Mouse (Mus musculus): Measurements from ENCODE around the gene Tmem202.

The Tmem202 gene

DNA sequence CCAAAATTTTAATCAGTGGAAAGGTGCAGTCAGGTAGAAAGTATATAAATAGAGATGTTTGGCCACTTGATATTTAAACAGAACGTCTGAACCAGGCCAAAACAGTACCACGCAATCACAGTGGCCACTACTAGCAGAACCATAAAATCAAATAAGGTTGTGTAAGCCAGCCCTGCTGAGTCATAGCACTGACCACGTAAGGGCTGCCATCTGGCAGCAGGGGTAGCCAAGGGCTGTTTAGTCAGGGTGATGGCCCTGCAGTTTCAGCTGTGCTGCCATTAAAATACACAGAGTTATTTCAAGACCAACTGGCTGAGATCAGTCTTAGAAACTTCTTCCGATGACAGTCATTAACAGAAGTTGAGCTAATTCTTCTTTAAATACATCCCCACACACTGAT is 5.8 kb downstream of the Tmem202 start:
- no peak for DNase-seq (ENCODE audit: low spot score in 2 of 2)

DNA sequence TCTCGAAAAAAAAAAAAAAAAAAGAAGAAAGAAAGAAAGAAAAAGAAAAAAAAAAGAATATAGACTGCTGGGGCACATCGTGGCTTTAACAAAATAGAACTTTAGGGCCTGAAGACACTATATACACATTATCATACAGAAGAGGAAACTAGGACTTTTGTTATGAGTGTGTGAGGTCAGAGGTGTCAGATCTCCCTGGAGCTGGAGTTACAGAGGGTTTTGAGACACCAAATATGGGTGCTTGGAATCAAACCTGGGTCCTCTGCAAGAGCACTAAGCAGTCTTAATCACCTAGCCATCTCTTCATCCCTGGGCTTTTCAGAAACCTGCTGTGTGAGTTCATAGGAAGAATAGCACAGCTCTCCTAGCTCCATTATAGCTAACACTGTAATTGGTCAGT is 6.2 kb downstream of the Tmem202 start:
- no peak for DNase-seq (ENCODE audit: low spot score in 2 of 2)

DNA sequence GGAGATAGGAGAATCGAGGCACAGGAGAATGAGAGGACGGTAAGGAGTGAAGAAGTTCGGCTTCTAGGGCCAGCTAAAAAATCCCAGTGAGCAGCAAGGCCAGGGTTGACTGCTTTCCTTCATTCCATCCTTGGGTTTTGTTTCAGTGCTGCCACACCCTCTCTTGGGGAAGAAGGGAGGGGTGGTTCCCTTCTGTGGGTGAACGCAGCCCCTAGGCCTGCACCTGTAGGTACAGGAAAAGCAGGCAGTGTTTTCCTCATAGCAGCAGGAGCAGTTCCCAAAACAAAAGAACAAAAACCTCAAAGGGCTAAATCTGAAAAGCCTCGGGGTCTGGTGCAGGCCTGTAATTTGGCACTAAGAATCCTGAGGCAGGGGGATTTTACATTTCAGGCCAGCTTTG is 8.0 kb downstream of the Tmem202 start:
- no peak for DNase-seq (ENCODE audit: low spot score in 2 of 2)

DNA sequence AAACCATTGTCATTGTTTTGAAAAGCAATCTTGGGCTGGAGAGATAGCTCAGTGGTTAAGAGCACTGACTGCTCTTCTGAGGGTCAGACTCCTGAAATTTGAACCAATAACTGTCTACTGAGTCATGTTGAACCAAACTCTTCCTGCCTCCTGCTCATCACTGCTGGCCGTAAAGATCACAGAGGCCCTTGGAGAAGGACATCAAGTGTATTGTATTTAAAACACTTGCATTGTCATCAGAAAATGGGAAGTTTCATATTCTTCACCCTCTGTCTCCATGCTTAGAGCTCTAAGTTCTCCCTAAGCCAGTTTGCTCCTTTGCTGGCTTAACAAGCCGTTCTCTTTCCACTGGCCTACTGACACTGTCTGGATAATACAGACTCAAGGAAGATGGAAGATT is 11.4 kb downstream of the Tmem202 start:
- no peak for DNase-seq (ENCODE audit: low spot score in 2 of 2)

DNA sequence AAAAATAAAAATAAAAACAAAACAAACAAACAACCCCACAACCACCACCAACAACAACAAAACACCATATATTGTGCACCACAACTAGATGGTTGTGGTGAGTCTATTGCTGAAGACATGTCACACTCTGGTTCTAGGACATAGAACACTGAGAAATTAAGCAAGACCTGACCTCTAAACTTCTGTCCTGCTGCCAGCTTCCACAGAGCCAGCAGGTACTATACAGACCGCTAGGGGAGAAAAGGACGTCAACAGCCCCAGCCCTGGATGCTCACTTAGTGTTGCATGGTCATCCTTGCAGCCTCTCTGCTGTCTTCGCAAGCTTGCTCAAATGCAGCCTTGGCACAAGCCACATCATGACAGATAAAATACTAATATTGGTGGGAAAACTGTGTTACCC is 12.1 kb downstream of the Tmem202 start:
- DNase-seq (ENCODE audit: low spot score in 2 of 2), result no peak

DNA sequence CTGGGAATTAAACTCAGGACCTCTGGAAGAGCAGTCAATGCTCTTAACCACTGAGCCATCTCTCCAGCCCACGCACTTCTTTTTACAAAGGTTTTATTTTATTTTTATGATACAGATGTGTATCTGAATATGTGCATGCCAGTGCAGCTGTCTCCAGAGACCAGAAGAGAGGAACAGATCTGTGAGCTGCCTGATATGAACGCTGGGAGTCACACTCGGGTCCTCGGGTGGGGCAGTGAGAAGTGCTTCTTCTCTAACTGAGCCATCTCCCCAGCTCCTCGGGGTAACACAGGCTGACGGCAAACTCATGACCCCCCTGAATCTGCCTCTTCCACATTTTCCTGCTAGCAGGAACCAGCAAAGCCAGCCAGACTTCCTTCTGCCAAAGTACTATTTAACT is 12.9 kb downstream of the Tmem202 start:
- no peak for DNase-seq (ENCODE audit: low spot score in 2 of 2)

DNA sequence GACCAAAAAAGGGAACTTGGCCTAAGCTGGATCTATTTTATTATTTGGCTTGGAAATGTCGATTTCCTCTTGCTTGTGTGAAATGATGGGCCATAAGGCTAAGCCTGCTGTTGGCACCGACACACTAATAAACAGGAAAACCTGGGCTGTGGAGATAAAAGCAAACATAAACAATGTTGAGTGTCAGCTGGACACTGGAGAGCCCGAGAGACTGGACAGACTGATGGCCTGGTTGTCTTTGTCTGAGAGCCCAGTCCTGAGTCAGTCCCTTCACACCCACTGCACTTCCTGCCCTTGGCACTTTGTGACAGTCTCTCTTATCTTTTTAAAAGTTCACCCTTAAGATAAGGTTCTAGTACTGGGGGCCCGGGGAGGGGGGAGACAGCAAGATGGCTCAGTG is 16.7 kb downstream of the Tmem202 start:
- no peak for DNase-seq (ENCODE audit: low spot score in 2 of 2)

DNA sequence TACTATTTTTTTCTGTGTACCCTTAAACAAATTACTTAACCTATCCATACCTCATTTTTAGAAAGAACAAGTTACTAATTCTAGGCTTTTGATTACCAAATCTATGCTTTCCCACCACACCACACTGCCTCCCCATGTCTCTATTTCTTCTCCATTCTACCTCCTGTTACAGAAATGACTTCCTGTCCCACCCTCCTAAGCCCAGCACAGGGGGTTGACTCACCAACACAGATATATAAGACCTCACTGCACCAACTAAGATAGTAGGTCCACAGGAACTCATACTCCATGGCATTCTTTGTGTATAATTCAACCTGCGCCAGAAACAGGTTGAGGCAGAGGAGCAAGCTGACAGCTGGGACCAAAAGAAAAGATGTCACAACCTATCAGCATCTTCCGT is 20.3 kb downstream of the Tmem202 start:
- no peak for DNase-seq (ENCODE audit: low spot score in 2 of 2)

DNA sequence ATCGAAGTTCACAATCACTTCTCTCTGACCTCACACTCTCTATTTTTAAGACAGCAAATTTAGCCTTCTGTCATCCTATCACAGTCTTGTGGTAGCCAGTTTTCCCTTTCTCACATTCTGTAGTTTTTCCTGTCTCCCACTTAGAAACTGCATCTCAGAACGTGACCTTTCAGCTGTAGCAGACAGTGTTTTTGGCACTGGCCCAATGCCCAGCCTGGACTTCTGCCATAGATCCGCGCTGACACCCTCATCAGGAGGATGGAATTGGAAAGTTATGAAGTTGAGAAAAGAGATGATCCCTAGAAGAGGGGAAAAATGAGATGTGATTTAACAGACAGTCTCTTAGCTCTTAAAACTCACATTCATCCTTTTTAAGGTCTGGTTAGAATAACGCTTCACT is 20.7 kb downstream of the Tmem202 start:
- DNase-seq (ENCODE audit: low spot score in 2 of 2), result no peak

DNA sequence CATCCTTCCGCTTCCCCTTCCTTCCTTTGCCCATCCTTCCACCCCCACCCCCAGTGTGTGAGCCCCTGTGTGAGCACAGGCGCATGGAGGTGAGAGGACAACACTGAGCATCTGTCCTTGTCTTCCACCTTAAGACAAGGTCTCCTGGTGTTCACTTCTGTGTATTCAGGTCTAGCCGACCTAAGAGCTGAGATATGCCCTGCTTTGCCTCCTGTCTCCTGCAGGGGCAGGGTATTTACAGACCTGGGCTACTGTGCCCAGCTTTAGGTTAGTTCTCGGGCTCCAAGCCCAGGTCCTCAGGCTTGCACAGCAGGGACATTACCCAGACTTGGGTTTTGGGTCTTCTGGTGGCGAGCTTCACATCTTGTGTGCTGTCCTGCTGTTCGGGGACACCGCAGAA is 22.5 kb downstream of the Tmem202 start:
- DNase-seq (ENCODE audit: low spot score in 2 of 2), result no peak

DNA sequence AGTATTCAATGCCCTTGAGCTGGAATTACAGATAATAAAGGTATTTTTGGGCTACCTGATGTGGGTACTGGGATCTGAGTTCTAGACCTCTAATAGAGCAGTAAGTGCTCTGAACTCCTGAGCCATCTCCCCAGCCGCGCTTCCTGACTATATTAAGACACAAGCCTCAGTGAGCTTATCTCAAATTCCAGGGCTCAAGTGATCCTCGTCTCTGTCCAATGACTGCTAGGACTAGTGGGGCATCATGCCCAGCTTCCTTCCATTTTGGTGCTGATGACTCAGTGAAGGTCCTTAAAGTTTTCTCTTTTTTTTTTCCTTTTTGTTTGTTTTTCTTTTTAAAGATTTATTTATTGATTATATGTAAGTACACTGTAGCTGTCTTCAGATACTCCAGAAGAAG is 24.6 kb downstream of the Tmem202 start:
- no peak for DNase-seq (ENCODE audit: low spot score in 2 of 2)

DNA sequence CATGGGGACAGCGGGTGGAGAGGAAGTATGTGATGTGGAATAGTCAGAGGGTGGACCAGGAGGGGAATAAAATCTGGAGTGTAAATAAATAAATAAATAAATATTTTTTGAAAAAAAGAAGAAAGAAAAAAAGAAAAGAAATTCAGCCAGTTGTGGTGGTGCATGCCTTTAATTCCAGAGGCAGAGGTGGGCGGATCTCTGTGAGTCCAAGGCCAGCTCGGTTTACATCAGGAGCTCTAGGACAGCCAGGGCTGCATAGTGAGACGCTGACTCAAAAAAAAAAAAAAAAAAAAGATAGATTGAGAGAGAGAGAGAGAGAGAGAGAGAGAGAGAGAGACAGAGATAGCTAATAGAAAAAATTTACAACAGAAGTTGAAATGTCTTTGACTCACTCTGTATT is 27.3 kb downstream of the Tmem202 start:
- no peak for DNase-seq (ENCODE audit: low spot score in 2 of 2)

DNA sequence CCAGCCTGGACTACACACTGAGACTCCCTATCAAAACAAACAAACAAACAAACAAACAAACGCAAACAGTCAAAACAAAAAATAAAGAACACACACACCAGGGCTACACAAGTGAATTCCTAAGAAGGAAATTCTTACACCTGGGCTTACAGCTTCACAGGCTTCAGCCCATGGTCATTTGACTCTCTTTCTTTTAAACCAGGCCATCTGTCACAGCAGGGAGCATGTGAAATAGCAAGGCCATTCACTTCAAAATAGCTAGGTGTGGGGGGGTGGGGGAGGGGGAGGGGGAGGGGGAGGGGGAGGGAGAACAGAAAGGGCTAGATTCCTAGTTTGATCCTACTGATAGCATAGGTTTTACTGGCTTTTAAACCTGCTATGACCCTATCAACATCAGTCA is 31.5 kb downstream of the Tmem202 start:
- DNase-seq (ENCODE audit: low spot score in 2 of 2), result no peak

DNA sequence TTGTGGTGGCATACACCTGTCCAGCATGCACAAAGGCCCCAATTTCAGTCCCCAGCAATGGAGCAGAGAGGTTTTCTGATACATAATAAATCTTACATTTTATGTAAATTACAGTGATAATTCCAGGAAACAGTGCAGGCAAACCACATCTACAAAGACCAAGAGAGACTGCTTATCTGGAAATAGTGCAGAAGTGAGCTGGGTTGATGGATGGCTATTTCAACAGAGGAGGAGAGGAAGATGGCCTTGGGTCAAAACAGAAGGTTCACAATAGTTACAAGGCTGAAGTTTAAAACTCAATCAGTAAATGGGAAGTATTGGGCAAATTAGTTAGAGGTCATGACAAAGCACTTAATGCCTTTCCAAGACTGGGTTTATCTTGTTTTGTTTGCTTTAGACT is 52.3 kb downstream of the Tmem202 start:
- DNase-seq (ENCODE audit: low spot score in 2 of 2), result no peak

DNA sequence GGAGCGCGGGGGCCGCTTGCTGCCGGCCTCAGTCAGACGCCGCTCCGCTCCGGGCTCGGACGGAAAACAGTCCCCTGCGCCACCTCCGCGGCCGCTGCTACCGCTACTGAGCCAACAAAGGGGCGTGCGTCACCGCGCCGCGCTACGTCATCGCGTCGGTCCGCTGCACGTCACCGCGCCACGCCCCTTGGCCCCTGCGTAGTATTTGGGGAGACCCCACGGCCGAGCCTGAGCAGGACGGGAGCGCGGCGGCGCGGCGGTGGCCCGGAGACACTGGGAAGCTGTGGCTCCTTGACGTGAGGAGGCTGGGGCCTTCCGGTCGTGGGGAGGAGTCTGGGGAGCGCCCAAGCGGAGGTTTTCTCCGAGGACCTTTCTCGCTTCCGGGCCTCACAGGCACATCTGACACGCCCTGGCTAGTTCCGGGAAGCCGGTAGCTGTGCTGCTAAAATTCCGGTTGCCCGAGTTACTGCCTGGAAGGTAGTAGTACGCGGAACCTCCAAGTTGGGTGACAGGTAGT is 53.0 kb downstream of the Tmem202 start, which contains the start of gene Arih1:
Arih1 (minus strand) TSS at position 70 of the 517 bp plus-strand sequence.
- DNase-seq (ENCODE audit: low spot score in 2 of 2), result peak; percentile 98 to 99

DNA sequence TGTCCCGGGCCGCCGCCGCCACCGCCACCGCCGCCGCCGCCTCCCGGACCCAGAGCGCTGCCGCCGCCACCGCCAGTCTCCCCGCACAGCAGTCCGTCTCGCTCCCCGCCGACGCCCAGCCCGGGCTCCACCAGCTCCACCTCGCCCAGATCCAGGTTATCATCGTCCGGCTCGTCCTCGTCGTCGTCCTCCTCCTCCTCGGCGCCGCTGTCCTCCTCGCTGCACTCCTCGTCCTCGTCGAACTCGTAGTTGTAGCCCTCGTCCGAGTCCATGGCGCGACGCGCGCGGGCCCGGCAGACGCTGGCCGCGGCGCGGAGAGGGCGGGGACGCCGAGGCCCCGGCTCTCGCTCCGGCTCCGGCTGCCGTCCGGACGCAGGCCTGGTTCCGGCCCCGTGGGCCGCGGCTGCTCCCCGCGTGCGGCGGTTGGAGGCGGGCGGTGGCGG is 53.5 kb downstream of the Tmem202 start:
- DNase-seq (ENCODE audit: low spot score in 2 of 2), result peak in 1 of 2 experiments; percentile 47

DNA sequence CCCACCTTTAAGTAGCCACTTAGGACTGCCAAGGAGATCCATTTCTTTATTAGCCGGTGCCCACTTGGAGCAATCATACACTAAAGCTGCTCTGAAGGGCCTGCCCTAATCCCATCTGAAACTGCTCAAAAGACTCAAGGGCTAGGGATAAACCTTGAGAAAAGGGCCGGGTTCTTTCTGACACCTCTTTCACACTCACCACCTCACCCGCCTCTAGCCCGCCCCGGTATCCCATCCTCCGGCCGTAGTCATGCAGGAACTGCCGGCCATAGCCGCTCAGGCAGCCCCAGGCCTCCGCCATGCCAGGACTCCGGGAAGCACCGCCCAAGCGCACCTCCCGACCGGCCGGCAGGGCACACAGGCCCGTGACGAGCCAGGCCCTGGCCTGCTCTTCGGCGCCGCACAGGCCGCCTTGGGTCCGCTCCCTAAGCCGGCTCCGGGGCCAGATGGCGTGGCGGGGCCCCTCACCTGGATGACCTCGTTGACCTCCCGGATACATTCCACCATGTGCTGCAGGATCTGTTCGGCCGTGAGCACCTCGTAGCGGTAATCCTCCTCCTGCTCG is 54.1 kb downstream of the Tmem202 start:
- DNase-seq (ENCODE audit: low spot score in 2 of 2), result peak; percentile 42 to 50

DNA sequence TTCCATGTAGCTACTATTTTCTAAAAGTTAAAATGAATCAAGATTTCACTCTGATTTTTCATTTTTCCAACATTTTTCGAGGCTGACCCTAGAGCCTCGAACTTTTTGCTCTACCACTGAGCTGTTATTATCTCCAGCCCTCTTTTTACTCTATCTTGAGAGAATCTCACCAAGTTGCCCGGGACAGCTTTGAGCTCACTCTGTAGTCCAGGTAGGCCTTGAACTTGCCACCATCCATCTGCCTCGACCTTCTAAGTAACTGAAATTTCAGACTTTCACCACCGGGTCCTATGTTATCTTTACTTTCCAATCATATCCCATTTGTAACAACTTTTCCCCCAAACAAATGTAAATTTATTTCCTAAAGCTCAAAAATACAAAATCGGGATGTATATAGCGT is 54.9 kb downstream of the Tmem202 start:
- DNase-seq (ENCODE audit: low spot score in 2 of 2), result no peak

DNA sequence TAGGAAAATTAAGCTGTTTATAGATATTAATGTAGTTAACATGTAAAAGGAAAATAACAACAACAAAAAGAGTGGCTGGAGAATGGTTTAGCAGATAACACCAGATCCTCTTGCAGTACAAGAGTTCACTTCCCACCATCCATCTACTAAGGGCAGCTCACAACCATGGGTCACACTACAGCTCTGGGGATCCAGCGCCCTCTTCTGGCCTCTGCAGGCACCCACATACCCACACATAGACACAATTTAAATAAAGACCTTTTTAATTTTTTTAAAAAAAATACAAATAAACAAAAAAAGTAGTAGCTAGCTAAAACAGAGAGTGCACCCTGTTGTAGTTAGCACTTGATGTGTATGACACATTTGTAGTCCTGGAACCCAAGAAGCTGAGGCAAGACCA is 57.2 kb downstream of the Tmem202 start:
- peak in 1 of 2 experiments; percentile 45 for DNase-seq (ENCODE audit: low spot score in 2 of 2)

DNA sequence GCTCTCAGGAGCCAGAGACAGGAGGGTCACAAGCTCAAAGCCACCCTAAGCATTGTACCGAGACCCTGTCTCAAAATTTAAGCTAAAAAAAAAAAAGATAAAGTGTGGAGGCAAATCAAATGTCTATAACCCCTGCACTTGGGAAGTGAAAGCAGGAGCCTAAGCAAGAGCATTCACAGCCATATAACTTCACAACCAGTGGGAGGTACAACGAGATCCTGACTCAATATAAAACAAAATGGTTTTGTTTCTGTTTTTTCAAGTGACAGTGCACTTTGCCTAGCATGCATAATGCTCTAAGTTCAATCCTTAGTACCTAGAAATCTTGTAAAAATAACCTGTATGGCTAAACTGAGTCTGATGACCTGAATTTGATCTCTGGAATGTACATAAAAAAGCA is 63.0 kb downstream of the Tmem202 start:
- no peak for DNase-seq (ENCODE audit: low spot score in 2 of 2)

DNA sequence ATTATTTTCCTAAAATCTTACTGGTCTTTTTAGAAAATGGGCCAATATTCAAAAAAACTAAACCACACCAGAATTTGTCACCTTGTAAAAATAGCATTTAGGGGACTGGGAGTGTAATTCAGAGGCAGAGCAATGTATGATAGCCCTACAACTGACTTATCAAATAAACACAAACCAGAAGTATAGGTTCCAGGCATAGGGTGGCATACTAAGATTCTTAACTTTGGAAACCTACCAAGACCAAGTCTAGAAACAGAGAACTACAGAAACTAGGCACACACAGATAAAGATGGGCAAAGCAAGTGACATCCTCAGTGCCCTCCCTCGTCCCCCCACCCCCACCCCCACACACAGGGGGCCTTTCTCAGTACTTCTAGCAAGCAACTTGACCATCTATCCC is 64.8 kb downstream of the Tmem202 start:
- DNase-seq (ENCODE audit: low spot score in 2 of 2), result no peak

DNA sequence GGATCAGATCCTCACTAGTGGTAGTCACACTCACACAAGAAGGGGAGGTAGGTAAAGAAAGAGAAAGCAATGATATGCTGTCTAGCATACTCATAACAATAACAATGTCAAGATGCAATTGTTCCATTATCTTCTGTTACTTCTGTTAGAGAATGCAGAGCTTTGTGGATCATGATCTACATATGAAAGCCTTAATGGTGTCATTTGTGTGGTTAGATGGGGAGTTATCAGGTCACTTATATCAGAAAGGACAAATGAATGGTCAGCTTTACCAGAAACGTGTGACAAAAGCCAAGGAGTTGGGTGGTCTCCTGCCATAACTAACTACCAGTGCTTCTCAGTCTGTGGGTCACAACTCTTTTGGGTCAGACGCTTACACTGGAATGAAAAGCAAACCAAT is 66.5 kb downstream of the Tmem202 start:
- no peak for DNase-seq (ENCODE audit: low spot score in 2 of 2)

DNA sequence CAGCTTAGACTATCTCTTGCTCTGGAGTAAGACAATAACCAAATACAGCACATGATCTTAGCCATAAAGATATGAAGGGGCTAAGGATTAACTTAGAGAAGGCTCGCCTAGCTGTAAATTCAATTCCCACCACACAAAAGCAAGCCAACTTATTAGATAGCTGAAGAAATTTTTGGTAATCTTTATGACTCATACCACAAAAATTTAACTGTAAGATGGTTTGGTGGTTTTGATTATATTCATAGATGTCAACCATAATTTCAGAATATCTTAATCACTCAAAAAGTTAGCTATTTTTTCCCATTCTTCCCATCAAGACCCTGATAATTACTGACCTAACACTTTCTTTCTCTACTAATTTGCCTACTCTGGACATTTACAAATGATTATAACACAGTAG is 70.2 kb downstream of the Tmem202 start:
- no peak for DNase-seq (ENCODE audit: low spot score in 2 of 2)
